Mouse (Mus musculus) liver, embryonic 14.5 days (tissue): ENCODE measurements at regions not wholly inside any gene's neighbourhood (a gene's known extent, or its start where the extent isn't known, plus 50 kb on each side); places are given as distances from the start of the nearest gene placed in this dataset.

Experiments used
- ATAC-seq: fragments of 200-750 bp; cut with Nextera tagmentation; 2 replicates; pipeline ENCODE4 v1.8.0; 2017; ENCODE audit warnings: moderate number of reproducible peaks, mild to moderate bottlenecking, moderate library complexity; ENCODE audit not compliant: insufficient read depth
- DNase-seq, 3 experiments: peaks; one replicate each; pipeline ENCODE4 v3.0.0-alpha.2; 2012 to 2013; ENCODE audit warnings: low read depth in 3 of 3, low spot score in 3 of 3
- H3K27ac ChIP-seq: fragments of 300-500 bp; sonication (generic); 2 replicates; pipeline ENCODE4 v1.5.1; 2014; ENCODE audit warnings: moderate library complexity, mild to moderate bottlenecking, control low read depth, inconsistent platforms
- H3K27me3 ChIP-seq: fragments of 300-500 bp; sonication (generic); 2 replicates; pipeline ENCODE4 v1.6.1; 2014; ENCODE audit warnings: mild to moderate bottlenecking, low read length, moderate library complexity; ENCODE audit not compliant: control insufficient read depth, insufficient read depth
- H3K36me3 ChIP-seq: fragments of 300-500 bp; sonication (generic); replicated peaks from 2 replicates; pipeline ENCODE4 v1.6.1; 2014; ENCODE audit warnings: low read depth; ENCODE audit not compliant: control insufficient read depth, insufficient read depth
- H3K4me1 ChIP-seq, 2 experiments: fragments of 200-500 bp in 1 of 2; fragments of 300-500 bp in 1 of 2; sonication (generic) in 1 of 2; replicated peaks; 2 replicates each; pipeline ENCODE4 v1.6.1; 2012 to 2014; ENCODE audit warnings: antibody characterized with exemption in 1 of 2, inconsistent platforms in 1 of 2, low read length in 1 of 2; ENCODE audit not compliant: control insufficient read depth in 2 of 2, insufficient read depth in 2 of 2
- H3K4me2 ChIP-seq: fragments of 300-500 bp; sonication (generic); 2 replicates; pipeline ENCODE4 v1.6.1; 2014; ENCODE audit warnings: low read depth, mild to moderate bottlenecking, control low read depth, moderate library complexity
- H3K4me3 ChIP-seq, 2 experiments: fragments of 200-500 bp in 1 of 2; fragments of 300-500 bp in 1 of 2; sonication (generic) in 1 of 2; 2 replicates each; pipeline ENCODE4 v1.5.1; 2012 to 2014; ENCODE audit warnings: low read depth in 2 of 2, low read length in 2 of 2, mild to moderate bottlenecking in 2 of 2, control low read depth in 1 of 2, inconsistent platforms in 1 of 2, moderate library complexity in 1 of 2; ENCODE audit not compliant: insufficient read depth in 1 of 2
- H3K9ac ChIP-seq: fragments of 300-500 bp; sonication (generic); replicated peaks from 2 replicates; pipeline ENCODE4 v1.6.1; 2014; ENCODE audit warnings: mild to moderate bottlenecking, control low read depth, moderate library complexity
- H3K9me3 ChIP-seq: fragments of 300-500 bp; sonication (generic); 2 replicates; pipeline ENCODE4 v1.6.1; 2016; ENCODE audit warnings: low read length, mixed read lengths; ENCODE audit not compliant: control insufficient read depth
- CTCF ChIP-seq: IDR thresholded peaks from 2 replicates; pipeline ENCODE4 v1.5.1; 2016; ENCODE audit warnings: antibody characterized with exemption, low read depth, control low read depth
- EP300 ChIP-seq: IDR thresholded peaks from 2 replicates; pipeline ENCODE4 v1.6.1; 2016; ENCODE audit warnings: antibody characterized with exemption, low read depth
- WGBS: fragments of 180-500 bp; shearing (Covaris S2); extraction: QIAGEN DNeasy Blood & Tissue Kit; methylation state at CpG from one replicate; pipeline ENCODE4 v1.1.7; 2014; ENCODE audit not compliant: insufficient replicate concordance; 5-methylcytosine and 5-hydroxymethylcytosine counted together

DNA sequence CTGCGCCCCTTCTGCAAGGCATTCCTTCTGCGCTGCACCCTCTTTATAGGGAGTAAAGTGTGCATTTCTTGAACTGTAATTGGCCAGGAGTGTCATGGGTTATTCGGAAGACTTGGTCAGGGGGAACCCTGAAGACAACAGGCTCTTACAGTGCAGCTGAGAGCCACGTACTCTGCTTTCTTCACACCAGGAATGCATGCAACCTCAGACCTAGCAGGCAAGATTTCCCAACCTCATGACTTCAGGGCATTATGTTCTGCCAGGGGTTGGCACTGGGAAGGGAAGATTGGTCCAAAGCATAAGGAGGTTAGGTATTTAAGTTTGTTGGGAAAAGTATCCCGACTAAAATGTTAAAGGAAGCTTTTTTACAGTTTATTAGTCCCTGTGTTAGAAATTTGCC, 66.9 kb upstream of the Fbxo11 start:
- H3K36me3 ChIP-seq = no peaks in the 10 kb centered on the region
- no peak for DNase-seq
- H3K4me2 ChIP-seq = no peak overlapping the region
- no peaks in the 10 kb centered on the region for H3K9me3 ChIP-seq
- ATAC-seq = no peak
- H3K4me1 ChIP-seq = no peaks in the 10 kb centered on the region
- no peak overlapping the region for H3K27ac ChIP-seq
- TF ChIP-seq CTCF (no peak), EP300 (no peak)
- no peak overlapping the region for H3K4me3 ChIP-seq
- H3K27me3 ChIP-seq = no peaks in the 10 kb centered on the region
- no peak overlapping the region for H3K9ac ChIP-seq
- WGBS = 68% methylated on average over 5 of the region's 5 CpGs

DNA sequence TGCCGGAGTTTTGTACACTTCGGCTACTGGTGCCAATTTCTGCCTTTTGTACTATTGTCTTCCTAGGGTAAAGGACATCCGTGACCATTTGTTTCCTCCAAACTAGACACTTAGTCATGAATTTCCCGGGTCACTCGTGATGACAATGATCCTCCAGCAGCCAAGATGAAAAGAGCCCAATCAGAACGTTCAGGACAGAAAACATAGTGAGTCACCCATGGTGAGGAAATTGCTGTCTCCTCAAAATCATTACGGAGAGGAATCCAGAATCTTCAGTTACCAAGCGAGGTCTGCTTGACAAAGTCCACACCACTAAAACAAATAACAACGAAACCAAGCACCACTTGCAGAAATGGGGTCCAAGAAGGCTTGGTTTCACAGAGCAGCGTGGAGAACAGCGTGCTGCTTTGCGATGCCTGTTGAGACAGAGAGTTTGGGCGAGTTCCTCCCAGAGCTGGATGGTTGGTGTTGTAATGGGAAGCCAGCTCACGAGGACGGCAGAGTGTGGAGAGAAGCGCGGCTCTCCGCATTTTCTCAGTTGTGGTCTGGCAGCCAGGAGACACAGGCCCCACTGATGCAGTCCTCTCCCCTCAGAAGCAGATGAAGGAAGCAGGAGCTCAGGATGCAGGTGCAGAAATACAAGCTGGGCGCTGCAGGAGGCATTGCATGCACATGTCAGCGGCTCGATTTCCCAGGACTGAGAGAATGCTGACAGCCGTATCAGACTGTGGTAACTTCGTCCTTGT, 67.7 kb upstream of the Fbxo11 start:
- Histone ChIP-seq H3K4me3 (no peak overlapping the region), H3K4me1 (no peaks in the 10 kb centered on the region), H3K9me3 (no peaks in the 10 kb centered on the region), H3K36me3 (no peaks in the 10 kb centered on the region), H3K27me3 (no peaks in the 10 kb centered on the region), H3K4me2 (no peak overlapping the region), H3K27ac (no peak overlapping the region), H3K9ac (no peak overlapping the region)
- no peak for TF ChIP-seq CTCF
- TF ChIP-seq EP300 = no peak
- no peak for ATAC-seq
- 47% methylated on average over 23 of the region's 23 CpGs for WGBS
- no peak for DNase-seq

DNA sequence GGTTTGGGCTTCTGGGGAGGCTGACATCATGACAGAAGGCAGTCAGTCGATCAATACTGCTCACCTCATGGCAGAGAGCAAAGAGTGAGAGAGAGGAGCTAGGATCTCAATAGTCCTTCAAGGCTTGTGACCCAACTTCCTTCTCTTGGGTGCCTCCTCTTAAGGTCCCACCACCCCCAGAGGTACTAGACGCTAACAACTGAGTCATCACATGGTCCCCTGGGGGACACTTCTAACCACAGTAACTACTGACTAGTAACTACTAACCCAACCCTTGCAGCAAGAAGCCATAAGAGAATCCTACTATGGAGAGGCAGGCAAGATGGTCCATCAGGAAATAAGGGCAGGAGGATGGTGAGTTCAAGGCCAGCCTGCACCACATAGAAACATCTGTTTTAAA, 69.5 kb upstream of the Fbxo11 start:
- H3K9ac ChIP-seq = no peak overlapping the region
- no peaks in the 10 kb centered on the region for H3K36me3 ChIP-seq
- DNase-seq (no peak), ATAC-seq (no peak)
- H3K9me3 ChIP-seq = no peaks in the 10 kb centered on the region
- H3K27me3 ChIP-seq = no peaks in the 10 kb centered on the region
- 57% methylated on average over 2 of the region's 2 CpGs for WGBS
- TF ChIP-seq CTCF = no peak
- no peak for TF ChIP-seq EP300
- no peak overlapping the region for H3K27ac ChIP-seq
- no peak overlapping the region for H3K4me2 ChIP-seq
- H3K4me3 ChIP-seq = no peak overlapping the region
- H3K4me1 ChIP-seq = no peaks in the 10 kb centered on the region

DNA sequence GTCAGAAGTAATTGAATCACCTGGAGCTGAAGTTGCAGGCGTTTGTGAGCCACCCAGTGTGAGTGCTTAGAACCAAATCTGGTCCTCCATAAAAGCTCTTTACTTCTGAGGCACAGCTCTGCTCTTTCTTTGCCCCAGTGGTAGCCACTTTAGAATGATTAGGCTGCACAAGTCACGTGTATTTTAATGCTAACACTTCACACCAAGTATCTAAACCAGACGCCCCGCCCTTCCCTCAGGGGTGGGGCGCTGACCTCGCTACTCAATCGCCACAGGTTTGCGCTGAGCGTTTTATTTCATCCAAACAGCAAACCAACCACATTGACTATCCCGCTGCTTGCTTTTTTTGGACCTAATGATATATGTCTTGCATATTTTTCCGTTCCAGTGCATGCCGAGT, 76.4 kb upstream of the Fbxo11 start:
- H3K4me3 ChIP-seq = no peak overlapping the region
- H3K9me3 ChIP-seq = no peaks in the 10 kb centered on the region
- ATAC-seq = no peak
- no peak overlapping the region for H3K9ac ChIP-seq
- no peaks in the 10 kb centered on the region for H3K27me3 ChIP-seq
- H3K4me1 ChIP-seq = no peaks in the 10 kb centered on the region
- no peak overlapping the region for H3K4me2 ChIP-seq
- TF ChIP-seq EP300 (no peak), CTCF (no peak)
- no peak overlapping the region for H3K27ac ChIP-seq
- DNase-seq = no peak
- 34% methylated on average over 12 of the region's 12 CpGs for WGBS
- no peaks in the 10 kb centered on the region for H3K36me3 ChIP-seq

DNA sequence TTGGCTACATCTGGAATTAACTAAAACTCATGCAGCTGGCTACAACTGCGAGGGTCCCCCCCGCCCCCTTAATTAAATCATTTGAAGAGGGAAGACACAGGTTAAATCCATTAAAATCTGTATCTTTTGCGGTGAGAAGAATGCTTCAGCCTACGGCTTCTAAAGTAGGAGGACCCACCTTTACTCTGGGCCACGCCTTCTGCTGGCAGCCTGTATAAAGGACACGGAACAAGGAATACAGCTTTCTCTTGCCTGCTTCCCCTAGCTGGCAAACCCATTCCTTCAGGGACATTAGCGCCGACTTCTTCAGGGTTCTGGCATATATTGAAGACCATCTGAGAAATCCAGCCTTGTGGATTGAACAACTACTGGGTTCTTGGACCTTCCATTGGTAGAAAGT, 76.9 kb upstream of the Fbxo11 start:
- Histone ChIP-seq H3K9me3 (no peaks in the 10 kb centered on the region), H3K4me2 (no peak overlapping the region), H3K4me3 (no peak overlapping the region), H3K9ac (no peak overlapping the region), H3K27ac (no peak overlapping the region), H3K27me3 (no peaks in the 10 kb centered on the region), H3K36me3 (no peaks in the 10 kb centered on the region), H3K4me1 (no peaks in the 10 kb centered on the region)
- WGBS = 45% methylated on average over 8 of the region's 8 CpGs
- DNase-seq (no peak), ATAC-seq (no peak)
- TF ChIP-seq CTCF (no peak), EP300 (no peak)
